Mouse (Mus musculus) liver, embryonic 14.5 days (tissue): ENCODE measurements around the gene Pla2g4d. TPM values are rescaled to one million over a fixed set of nuclear protein-coding genes. Genes with fewer than 3 reads are reported as not detected.
"Not testable (repeated sequence)": the region's sequence is repeated elsewhere in the genome, so short reads cannot be mapped to it uniquely, and the experiment has no call there.

Experiments
- ATAC-seq: fragments of 200-750 bp; cut with Nextera tagmentation; 2 replicates; pipeline ENCODE4 v1.8.0; 2017; ENCODE audit warnings: moderate number of reproducible peaks, mild to moderate bottlenecking, moderate library complexity; ENCODE audit not compliant: insufficient read depth
- DNase-seq, 3 experiments: peaks; one replicate each; pipeline ENCODE4 v3.0.0-alpha.2; 2012 to 2013; ENCODE audit warnings: low read depth in 3 of 3, low spot score in 3 of 3
- H3K27ac ChIP-seq: fragments of 300-500 bp; sonication (generic); 2 replicates; pipeline ENCODE4 v1.5.1; 2014; ENCODE audit warnings: moderate library complexity, mild to moderate bottlenecking, control low read depth, inconsistent platforms
- H3K27me3 ChIP-seq: fragments of 300-500 bp; sonication (generic); 2 replicates; pipeline ENCODE4 v1.6.1; 2014; ENCODE audit warnings: mild to moderate bottlenecking, low read length, moderate library complexity; ENCODE audit not compliant: control insufficient read depth, insufficient read depth
- H3K36me3 ChIP-seq: fragments of 300-500 bp; sonication (generic); replicated peaks from 2 replicates; pipeline ENCODE4 v1.6.1; 2014; ENCODE audit warnings: low read depth; ENCODE audit not compliant: control insufficient read depth, insufficient read depth
- H3K4me1 ChIP-seq, 2 experiments: fragments of 200-500 bp in 1 of 2; fragments of 300-500 bp in 1 of 2; sonication (generic) in 1 of 2; replicated peaks; 2 replicates each; pipeline ENCODE4 v1.6.1; 2012 to 2014; ENCODE audit warnings: antibody characterized with exemption in 1 of 2, inconsistent platforms in 1 of 2, low read length in 1 of 2; ENCODE audit not compliant: control insufficient read depth in 2 of 2, insufficient read depth in 2 of 2
- H3K4me2 ChIP-seq: fragments of 300-500 bp; sonication (generic); 2 replicates; pipeline ENCODE4 v1.6.1; 2014; ENCODE audit warnings: low read depth, mild to moderate bottlenecking, control low read depth, moderate library complexity
- H3K4me3 ChIP-seq, 2 experiments: fragments of 200-500 bp in 1 of 2; fragments of 300-500 bp in 1 of 2; sonication (generic) in 1 of 2; 2 replicates each; pipeline ENCODE4 v1.5.1; 2012 to 2014; ENCODE audit warnings: low read depth in 2 of 2, low read length in 2 of 2, mild to moderate bottlenecking in 2 of 2, control low read depth in 1 of 2, inconsistent platforms in 1 of 2, moderate library complexity in 1 of 2; ENCODE audit not compliant: insufficient read depth in 1 of 2
- H3K9ac ChIP-seq: fragments of 300-500 bp; sonication (generic); replicated peaks from 2 replicates; pipeline ENCODE4 v1.6.1; 2014; ENCODE audit warnings: mild to moderate bottlenecking, control low read depth, moderate library complexity
- H3K9me3 ChIP-seq: fragments of 300-500 bp; sonication (generic); 2 replicates; pipeline ENCODE4 v1.6.1; 2016; ENCODE audit warnings: low read length, mixed read lengths; ENCODE audit not compliant: control insufficient read depth
- CTCF ChIP-seq: IDR thresholded peaks from 2 replicates; pipeline ENCODE4 v1.5.1; 2016; ENCODE audit warnings: antibody characterized with exemption, low read depth, control low read depth
- EP300 ChIP-seq: IDR thresholded peaks from 2 replicates; pipeline ENCODE4 v1.6.1; 2016; ENCODE audit warnings: antibody characterized with exemption, low read depth
- WGBS: fragments of 180-500 bp; shearing (Covaris S2); extraction: QIAGEN DNeasy Blood & Tissue Kit; methylation state at CpG from one replicate; pipeline ENCODE4 v1.1.7; 2014; ENCODE audit not compliant: insufficient replicate concordance; 5-methylcytosine and 5-hydroxymethylcytosine counted together
- polyA plus RNA-seq, 2 experiments: library from polyadenylated mRNA; depleted of rRNA in 1 of 2; stranded (reverse) in 1 of 2; unstranded in 1 of 2; fragments of >200 nt; fragmentation: Nextera tagmentation in 1 of 2; extraction: Ambion mirVana in 1 of 2; gene quantifications; 2 replicates each; pipeline versions ENCODE4 v1.2.1 to v1.2.3; 2012 to 2014

Pla2g4d gene
- polyA plus RNA-seq, 2 experiments: not detected

GRCm38 (mm10) chr2:120252644-120253043 lies 36.4 kb downstream of the Pla2g4d start:
- no peaks in the 10 kb centered on the region for H3K36me3 ChIP-seq
- no peak for TF ChIP-seq CTCF
- TF ChIP-seq EP300: no peak
- H3K27ac ChIP-seq: no peak overlapping the region
- H3K4me2 ChIP-seq: no peak overlapping the region
- no peak overlapping the region for H3K9ac ChIP-seq
- no peaks in the 10 kb centered on the region for H3K27me3 ChIP-seq
- H3K9me3 ChIP-seq: no peaks in the 10 kb centered on the region
- 52% methylated on average over 6 of the region's 6 CpGs for WGBS
- DNase-seq: no peak
- no peaks in the 10 kb centered on the region for H3K4me1 ChIP-seq
- no peak for ATAC-seq
- no peak overlapping the region for H3K4me3 ChIP-seq

DNA sequence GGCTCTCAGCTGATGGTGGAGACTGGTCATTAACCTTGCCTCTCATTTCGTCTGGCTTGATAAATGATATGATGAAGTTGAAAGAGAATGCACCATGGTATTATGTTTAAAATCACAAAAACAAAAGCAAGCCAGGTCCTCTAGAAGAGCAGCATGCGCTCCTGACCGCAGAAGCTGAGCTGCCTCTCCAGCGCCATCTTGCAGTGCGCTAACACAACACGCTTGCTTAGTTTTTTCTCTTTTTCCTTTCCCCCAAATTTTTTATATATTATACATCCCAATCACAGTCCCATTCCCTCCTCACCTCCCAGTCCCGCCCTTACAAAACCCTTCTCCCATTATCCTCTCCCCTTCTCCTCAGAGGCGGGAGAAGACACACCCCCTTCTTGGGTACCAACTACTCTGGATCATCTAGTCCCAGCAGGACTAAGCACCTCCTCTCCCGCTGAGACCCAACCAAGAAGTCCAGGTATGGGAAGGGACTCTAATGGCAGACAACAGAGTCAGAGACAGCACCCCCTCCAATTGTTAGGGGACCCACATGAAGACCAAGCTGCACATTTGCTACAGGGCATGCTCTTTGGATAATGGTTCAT lies 43.5 kb downstream of the Pla2g4d start:
- H3K9ac ChIP-seq: no peak overlapping the region
- peak overlapping the region; percentile 31 for H3K4me2 ChIP-seq
- H3K27ac ChIP-seq: no peak overlapping the region
- H3K9me3 ChIP-seq: no peaks in the 10 kb centered on the region
- WGBS: 20% methylated on average over 9 of the region's 9 CpGs
- TF ChIP-seq CTCF: no peak
- no peak for TF ChIP-seq EP300
- peaks cover 20% of the 10 kb centered on the region for H3K27me3 ChIP-seq
- no peaks in the 10 kb centered on the region for H3K36me3 ChIP-seq
- ATAC-seq (no peak), DNase-seq (no peak)
- no peak overlapping the region for H3K4me3 ChIP-seq
- no peaks in the 10 kb centered on the region for H3K4me1 ChIP-seq

DNA sequence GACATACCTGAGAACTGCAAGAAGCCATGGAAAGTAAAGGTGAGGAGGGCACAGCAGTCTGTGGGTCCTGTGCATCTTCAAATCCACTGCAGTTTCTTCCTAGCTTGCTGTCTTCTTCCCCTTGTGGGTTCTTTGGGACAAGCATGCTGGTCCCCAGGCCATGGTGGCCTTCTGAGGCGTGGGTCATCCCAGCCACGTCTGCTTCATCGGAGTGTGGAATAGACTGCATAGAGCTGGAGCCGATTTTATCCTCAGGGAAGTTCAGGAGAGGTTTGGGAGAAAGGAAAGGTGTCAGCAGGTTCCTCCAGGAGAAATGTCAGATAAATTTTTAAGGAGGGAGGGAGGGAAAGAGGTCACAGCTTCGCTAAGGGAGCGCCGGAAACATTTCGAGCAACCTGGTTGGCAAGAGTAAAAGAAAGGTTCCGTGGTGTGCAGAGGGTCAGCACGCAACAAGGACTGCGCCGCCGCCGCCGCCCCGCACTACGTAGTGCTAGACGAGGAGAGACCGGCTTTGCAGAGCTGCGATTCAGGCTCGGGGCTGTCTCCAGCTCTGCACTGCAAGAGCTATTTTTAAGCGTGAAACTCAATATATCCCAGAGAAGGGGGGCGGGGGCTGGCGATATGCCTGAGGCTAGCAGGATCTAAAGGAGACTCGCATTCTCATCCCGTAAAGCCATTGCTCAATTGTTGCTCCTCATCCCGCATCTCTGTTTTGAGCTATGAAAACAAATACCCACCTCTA lies 44.1 kb downstream of the Pla2g4d start, which contains the start of gene Pla2g4e:
TSS of gene Pla2g4e (minus strand) at position 657 of the 742 bp plus-strand sequence.
- TF ChIP-seq CTCF: no peak
- no peak for TF ChIP-seq EP300
- WGBS: 7% methylated on average over 27 of the region's 27 CpGs
- no peak for ATAC-seq

DNA sequence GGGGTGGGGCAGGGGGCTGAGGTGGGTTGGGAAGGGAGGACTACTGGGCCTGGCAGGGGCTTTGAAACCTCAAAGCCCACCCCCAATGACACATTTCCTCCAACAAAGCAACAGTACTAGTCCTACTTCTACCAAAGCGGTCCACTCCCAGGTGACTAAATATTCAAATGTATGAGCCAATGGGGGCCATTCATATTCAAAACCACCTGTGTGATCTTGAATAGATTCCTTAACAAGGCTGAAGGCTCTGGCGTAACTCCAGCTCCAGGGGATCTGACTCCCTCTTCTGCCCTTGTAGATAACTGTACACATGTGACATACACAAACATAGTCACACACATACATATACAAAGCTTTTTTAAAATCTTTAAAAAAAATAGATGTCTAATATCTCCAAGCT lies 45.0 kb downstream of the Pla2g4d start:
- Histone ChIP-seq H3K36me3 (no peaks in the 10 kb centered on the region), H3K9me3 (no peaks in the 10 kb centered on the region), H3K9ac (no peak overlapping the region), H3K27me3 (peaks cover 20% of the 10 kb centered on the region), H3K4me3 (no peak overlapping the region), H3K27ac (no peak overlapping the region), H3K4me1 (no peaks in the 10 kb centered on the region), H3K4me2 (no peak overlapping the region)
- TF ChIP-seq EP300 (no peak), CTCF (no peak)
- 72% methylated on average over 2 of the region's 2 CpGs for WGBS
- no peak for ATAC-seq
- no peak for DNase-seq

More for the DNA sequence above, 44.1 kb downstream of the Pla2g4d start, which contains the start of gene Pla2g4e:
- H3K4me3 ChIP-seq: no peak within 1 kb of the TSS
- H3K4me1 ChIP-seq: no peaks in the 10 kb centered on the region
- no peaks in the 10 kb centered on the region for H3K9me3 ChIP-seq
- H3K4me2 ChIP-seq: peak within 1 kb of the TSS; percentile 31
- no peak for DNase-seq
- H3K36me3 ChIP-seq: no peaks in the 10 kb centered on the region
- no peak within 1 kb of the TSS for H3K9ac ChIP-seq
- no peak within 1 kb of the TSS for H3K27ac ChIP-seq
- peaks cover 20% of the 10 kb centered on the region for H3K27me3 ChIP-seq

DNA sequence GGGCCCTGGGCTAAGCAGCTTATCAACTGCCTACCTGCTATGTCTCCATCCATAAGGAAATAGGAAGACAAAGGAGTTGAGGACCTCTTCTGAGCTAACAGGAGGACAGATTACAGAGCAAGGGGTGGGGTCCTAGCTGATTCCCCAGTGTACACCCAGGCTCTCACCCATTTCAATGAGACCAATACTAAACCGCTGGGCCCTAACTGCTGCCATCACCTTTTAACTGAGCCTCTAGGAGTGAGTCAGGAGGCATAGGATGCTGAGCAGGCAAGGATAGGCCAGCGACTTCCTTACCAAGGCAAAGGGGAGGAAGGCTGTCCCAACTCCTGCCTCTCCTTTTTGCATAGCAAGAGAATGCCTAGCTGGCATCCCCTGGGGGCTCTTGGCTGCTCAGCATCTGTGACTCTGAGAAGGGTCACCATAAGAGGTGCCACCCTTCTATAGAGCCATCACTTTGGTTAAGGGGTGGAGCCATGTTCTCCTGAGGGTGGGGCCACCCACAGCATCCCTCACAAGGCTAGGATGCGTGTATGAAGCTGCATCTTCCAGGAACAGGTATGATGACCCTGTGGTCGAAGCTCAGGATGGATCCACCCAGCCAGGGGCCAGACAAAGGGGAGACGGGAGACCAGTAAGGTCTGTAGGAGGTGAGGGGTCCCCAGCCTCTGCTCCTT lies 46.1 kb downstream of the Pla2g4d start:
- WGBS: 44% methylated on average over 5 of the region's 5 CpGs
- no peak for ATAC-seq
- Histone ChIP-seq H3K4me2 (no peak overlapping the region), H3K9me3 (no peaks in the 10 kb centered on the region), H3K27me3 (peaks cover 20% of the 10 kb centered on the region), H3K4me3 (no peak overlapping the region), H3K9ac (no peak overlapping the region), H3K4me1 (no peaks in the 10 kb centered on the region), H3K27ac (no peak overlapping the region), H3K36me3 (no peaks in the 10 kb centered on the region)
- no peak for DNase-seq
- TF ChIP-seq CTCF: no peak
- TF ChIP-seq EP300: no peak

DNA sequence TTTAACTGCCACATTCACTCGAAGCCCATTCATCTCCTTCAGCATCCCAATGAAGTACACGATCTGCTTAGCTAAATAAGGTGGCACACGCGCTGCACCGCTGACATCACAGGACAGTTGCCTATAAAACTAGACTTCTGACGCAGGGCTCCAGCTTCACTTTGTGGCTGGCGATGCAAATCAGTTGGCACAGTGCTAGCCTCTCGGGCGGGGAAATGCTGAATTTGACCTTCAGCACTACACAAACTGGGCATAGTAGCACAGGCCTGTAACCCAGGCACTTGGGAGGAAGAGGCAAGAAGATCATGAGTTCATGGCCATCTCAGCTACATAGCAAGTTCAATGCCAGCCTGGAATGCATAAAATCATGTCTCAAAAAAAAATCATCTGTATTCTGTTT lies 50.3 kb downstream of the Pla2g4d start:
- H3K36me3 ChIP-seq, H3K27ac ChIP-seq, H3K27me3 ChIP-seq, H3K4me3 ChIP-seq, H3K9ac ChIP-seq, H3K4me2 ChIP-seq, DNase-seq, ATAC-seq, H3K9me3 ChIP-seq: not testable (repeated sequence)
- WGBS: 62% methylated on average over 8 of the region's 9 CpGs
- peaks cover 0 to 12% of the 10 kb centered on the region in 2 experiments; a peak in 3 of 4 replicates for H3K4me1 ChIP-seq
